Mouse (Mus musculus): Measurements from ENCODE around the gene Dkk3.
"Not testable (repeated sequence)": the region's sequence is repeated elsewhere in the genome, so short reads cannot be mapped to it uniquely, and the experiment has no call there.

The Dkk3 gene

GRCm38 (mm10) chr7:112169955-112170692 is 11.3 kb upstream of the Dkk3 start:
- DNase-seq (ENCODE audit: low read depth, low spot score), result no peak

- no peak for DNase-seq (ENCODE audit: low read depth, low spot score)
Observed at GRCm38 (mm10) chr7:112165593-112165992, 6.7 kb upstream of the Dkk3 start.

- not testable (repeated sequence) for DNase-seq (ENCODE audit: low read depth, low spot score)
Observed at GRCm38 (mm10) chr7:112165032-112165431, 6.2 kb upstream of the Dkk3 start.

- no peak for DNase-seq (ENCODE audit: low read depth, low spot score)
Observed at GRCm38 (mm10) chr7:112164430-112164829, 5.6 kb upstream of the Dkk3 start.

GRCm38 (mm10) chr7:112159835-112160234 is 978 bp upstream of the Dkk3 start:
- no peak for DNase-seq (ENCODE audit: low read depth, low spot score)

- no peak for DNase-seq (ENCODE audit: low read depth, low spot score)
Observed at GRCm38 (mm10) chr7:112158316-112158741, 528 bp downstream of the Dkk3 start.

GRCm38 (mm10) chr7:112157584-112158315 is 1.1 kb downstream of the Dkk3 start:
- no peak for DNase-seq (ENCODE audit: low read depth, low spot score)

GRCm38 (mm10) chr7:112155194-112155593 is 3.7 kb downstream of the Dkk3 start:
- DNase-seq (ENCODE audit: low read depth, low spot score), result no peak

GRCm38 (mm10) chr7:112154445-112154844 is 4.4 kb downstream of the Dkk3 start:
- no peak for DNase-seq (ENCODE audit: low read depth, low spot score)

- DNase-seq (ENCODE audit: low read depth, low spot score), result no peak
Observed at GRCm38 (mm10) chr7:112149113-112149512, 9.7 kb downstream of the Dkk3 start.

GRCm38 (mm10) chr7:112147979-112148378 is 10.9 kb downstream of the Dkk3 start:
- DNase-seq (ENCODE audit: low read depth, low spot score), result no peak

GRCm38 (mm10) chr7:112144646-112145179 is 14.1 kb downstream of the Dkk3 start:
- DNase-seq (ENCODE audit: low read depth, low spot score), result no peak

- no peak for DNase-seq (ENCODE audit: low read depth, low spot score)
Observed at GRCm38 (mm10) chr7:112143978-112144377, 14.9 kb downstream of the Dkk3 start.

GRCm38 (mm10) chr7:112143090-112143500 is 15.8 kb downstream of the Dkk3 start:
- no peak for DNase-seq (ENCODE audit: low read depth, low spot score)

GRCm38 (mm10) chr7:112142616-112143015 is 16.2 kb downstream of the Dkk3 start:
- no peak for DNase-seq (ENCODE audit: low read depth, low spot score)

GRCm38 (mm10) chr7:112140725-112141124 is 18.1 kb downstream of the Dkk3 start:
- DNase-seq (ENCODE audit: low read depth, low spot score), result no peak

GRCm38 (mm10) chr7:112138509-112139405 is 20.1 kb downstream of the Dkk3 start:
- DNase-seq (ENCODE audit: low read depth, low spot score), result no peak

GRCm38 (mm10) chr7:112138168-112138508 is 20.7 kb downstream of the Dkk3 start:
- DNase-seq (ENCODE audit: low read depth, low spot score), result no peak

- no peak for DNase-seq (ENCODE audit: low read depth, low spot score)
Observed at GRCm38 (mm10) chr7:112136537-112136936, 22.3 kb downstream of the Dkk3 start.

- no peak for DNase-seq (ENCODE audit: low read depth, low spot score)
Observed at GRCm38 (mm10) chr7:112135161-112135560, 23.7 kb downstream of the Dkk3 start.

- no peak for DNase-seq (ENCODE audit: low read depth, low spot score)
Observed at GRCm38 (mm10) chr7:112133277-112133676, 25.6 kb downstream of the Dkk3 start.

GRCm38 (mm10) chr7:112132005-112132404 is 26.9 kb downstream of the Dkk3 start:
- DNase-seq (ENCODE audit: low read depth, low spot score), result no peak
